Mouse (Mus musculus): ENCODE results near the gene Ttc39d. TPM values are rescaled to one million over a fixed set of nuclear protein-coding genes. Genes with fewer than 3 reads are reported as not detected.
A peak's percentile ranks its signal among the peaks of the same experiment; 100 is the strongest.
"Not testable (repeated sequence)": the region's sequence is repeated elsewhere in the genome, so short reads cannot be mapped to it uniquely, and the experiment has no call there.

Gene Ttc39d
- total RNA-seq, 2 experiments from 2014 or later: not detected

- peak; percentile 23 for DNase-seq (ENCODE audit: low spot score)
Measured at GRCm38 (mm10) chr17:80193075-80193474, 14.2 kb upstream of the Ttc39d start.

DNA sequence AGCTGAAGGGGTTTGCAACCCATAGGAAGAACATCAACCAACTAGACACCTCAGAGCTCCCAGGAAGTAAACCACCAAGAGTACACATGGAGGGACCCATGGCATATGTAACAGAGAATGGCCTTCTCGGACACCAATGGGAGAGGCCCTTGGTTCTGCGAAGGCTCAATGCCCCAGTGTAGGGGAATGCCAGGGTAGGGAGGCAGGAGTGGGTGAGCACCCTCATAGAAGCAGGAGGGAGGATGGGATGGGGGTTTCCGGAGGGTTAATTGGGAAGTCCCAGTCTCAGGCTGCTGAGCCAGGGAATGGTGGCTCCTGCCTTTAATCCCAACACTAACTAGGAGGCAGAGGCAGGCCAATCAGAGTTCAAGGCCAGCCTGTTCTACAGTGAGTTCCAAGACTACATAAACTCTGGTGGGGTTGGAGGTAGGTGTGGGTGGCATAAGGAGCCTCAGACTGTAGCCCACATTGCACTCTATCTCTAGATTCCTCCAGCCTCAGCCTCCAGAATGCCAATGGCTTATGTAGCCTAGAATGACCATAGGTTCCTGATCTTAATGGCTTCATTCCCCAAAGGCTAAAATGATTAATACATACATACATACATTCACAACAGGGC is 8.0 kb upstream of the Ttc39d start:
- DNase-seq (ENCODE audit: low spot score): no peak

- no peak for DNase-seq (ENCODE audit: low spot score)
Measured at GRCm38 (mm10) chr17:80205657-80206056, 1.6 kb upstream of the Ttc39d start.

DNA sequence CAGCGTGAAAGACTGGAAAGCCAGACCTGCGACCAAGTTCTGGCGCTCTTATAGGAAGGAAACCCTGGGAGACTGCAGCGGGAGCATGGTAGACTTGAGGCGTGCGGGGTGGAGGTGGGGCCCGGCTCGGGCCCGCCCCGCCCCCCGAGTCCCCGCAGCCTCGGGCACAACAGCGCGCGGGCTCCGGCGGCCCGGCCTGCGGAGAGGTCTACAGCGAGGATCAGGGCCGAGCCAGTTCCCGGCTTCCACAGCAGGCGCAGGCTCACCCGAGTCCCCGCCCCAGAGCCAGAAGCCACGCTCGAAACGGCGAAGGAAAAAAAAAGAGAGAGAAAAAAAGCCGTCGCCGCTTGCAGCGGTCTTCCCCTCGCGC is 974 bp upstream of the Ttc39d start:
- no peak for DNase-seq (ENCODE audit: low spot score)

- DNase-seq (ENCODE audit: low spot score): not testable (repeated sequence)
Measured at GRCm38 (mm10) chr17:80213998-80214397, 6.7 kb downstream of the Ttc39d start.

- no peak for DNase-seq (ENCODE audit: low spot score)
Measured at GRCm38 (mm10) chr17:80220131-80220530, 12.9 kb downstream of the Ttc39d start.

DNA sequence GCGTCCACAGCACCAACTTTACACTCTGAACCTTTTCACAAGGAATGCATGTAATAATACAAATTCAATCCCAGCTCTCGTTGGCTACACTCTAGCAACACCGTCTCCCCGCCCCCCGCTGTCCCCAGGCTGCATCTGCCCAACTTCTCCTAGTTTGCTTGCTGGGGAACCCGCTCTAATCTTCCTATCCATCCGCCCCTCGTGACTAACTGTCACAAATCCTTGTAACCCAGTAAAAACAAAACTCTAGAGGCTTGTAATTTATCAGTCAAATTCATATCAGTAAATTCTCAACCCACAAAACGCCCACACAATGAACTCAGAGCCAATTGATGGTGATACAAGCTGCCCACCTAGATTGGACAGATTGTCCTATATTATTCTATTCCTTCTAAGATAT is 13.9 kb downstream of the Ttc39d start:
- no peak for DNase-seq (ENCODE audit: low spot score)

DNA sequence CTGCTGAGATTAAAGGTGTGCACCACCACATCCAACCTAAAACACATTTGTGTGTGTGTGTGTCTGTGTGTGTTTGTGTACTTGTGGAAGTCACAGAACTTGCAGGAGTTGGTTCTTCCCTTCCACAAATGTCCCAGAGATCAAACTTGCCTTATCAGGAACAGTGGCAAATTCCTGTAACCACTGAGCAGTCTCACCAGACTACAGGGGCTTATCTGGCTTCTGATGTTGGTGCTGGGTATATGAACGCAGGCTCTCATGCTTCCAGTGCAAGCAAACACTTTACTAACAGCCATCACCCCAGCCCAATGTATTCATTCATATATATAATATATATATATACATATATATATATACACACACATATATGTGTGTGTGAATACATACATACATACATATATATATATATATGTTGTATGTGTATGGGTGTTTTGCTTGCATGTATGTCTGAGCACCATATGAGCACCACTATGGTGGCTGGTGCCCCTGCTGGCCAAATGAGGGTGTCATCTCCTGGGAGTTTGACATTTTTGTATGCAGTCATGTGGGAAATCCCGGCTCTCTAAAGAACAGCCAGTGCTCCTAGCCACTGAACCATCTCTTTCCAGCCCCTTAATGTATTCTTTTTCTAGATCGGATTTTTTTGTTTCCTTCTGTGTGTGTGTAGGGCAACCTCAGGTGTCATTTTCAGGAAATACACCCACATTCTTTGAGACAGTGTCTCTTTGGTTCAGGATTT is 14.8 kb downstream of the Ttc39d start:
- no peak for DNase-seq (ENCODE audit: low spot score)

DNA sequence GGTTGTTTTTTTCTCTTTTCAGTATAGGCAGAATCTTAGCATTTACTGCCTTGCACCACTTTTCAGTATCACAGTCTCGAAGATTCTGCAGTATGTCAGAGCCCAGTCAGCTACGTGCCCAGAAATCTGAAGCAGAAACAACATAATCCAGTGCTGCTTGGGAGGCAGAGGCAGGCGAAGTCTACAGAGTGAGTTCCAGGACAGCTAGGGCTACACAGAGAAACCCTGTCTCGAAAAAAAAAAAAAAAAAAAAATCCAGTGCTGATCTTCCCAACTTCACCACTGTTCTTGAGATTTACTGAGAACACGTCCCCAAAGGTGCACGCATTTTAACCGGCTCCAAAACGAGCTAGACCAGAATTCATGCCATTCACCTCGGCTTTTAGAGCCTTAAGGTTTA is 16.6 kb downstream of the Ttc39d start:
- no peak for DNase-seq (ENCODE audit: low spot score)

GRCm38 (mm10) chr17:80224326-80225116 is 17.3 kb downstream of the Ttc39d start, which contains the start of gene Gemin6:
Gemin6 (plus strand) TSS chr17:80224441.
- DNase-seq (ENCODE audit: low spot score): peak; percentile 87

DNA sequence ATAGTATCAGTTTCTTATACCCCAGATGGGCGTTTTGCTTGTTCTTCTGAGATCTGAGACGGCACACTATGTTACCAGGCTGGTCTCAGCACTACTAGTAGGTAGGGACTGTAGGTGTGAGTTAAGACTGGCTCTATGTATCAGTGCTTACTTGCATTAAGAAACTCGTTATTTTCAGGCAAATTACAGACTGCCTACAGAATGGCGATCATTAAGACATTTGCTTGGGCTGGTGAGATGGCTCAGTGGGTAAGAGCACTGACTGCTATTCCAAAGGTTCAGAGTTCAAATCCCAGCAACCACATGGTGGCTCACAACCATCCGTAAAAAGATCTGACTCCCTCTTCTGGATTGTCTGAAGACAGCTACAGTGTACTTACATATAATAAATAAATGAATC is 17.9 kb downstream of the Ttc39d start:
- DNase-seq (ENCODE audit: low spot score): not testable (repeated sequence)

DNA sequence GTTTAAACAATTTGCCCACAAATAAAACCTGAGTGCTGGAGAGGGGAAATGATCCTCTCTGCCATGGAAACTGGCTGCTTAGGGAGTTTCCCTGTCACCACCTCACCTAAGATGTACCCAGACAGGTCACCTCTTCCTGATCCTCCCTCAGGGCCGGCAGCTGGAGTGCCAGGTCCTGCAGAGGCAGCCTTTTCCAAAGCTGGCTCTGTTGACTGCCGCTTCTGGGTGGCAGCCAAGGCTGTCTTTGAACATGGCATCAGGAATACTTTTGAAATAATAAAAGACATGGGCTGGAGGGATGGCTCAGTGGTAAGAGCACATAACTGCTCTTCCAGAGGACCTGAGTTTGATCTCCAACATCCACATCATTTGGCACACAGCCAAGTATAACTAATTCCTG is 22.1 kb downstream of the Ttc39d start:
- peak; percentile 17 for DNase-seq (ENCODE audit: low spot score)

DNA sequence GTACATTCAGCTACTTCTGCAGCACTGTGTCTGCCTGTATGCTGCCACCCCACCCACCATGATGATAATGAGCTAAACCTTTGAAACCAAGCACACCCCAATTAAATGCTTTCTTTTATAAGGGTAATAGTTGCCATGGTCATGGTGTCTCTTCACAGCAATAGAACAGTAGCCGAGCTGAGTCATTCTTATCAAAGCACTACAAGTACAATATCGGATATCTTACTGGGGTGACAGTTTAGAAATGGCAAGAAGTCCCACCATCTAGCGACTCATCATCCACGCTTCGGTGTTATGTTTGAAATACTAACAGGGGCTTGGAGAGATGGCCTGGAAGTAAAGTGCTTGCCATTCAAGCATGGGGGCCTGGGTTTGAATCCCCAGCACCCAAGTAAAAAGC is 26.6 kb downstream of the Ttc39d start:
- no peak for DNase-seq (ENCODE audit: low spot score)

- no peak for DNase-seq (ENCODE audit: low spot score)
Measured at GRCm38 (mm10) chr17:80234376-80234775, 27.1 kb downstream of the Ttc39d start.

- no peak for DNase-seq (ENCODE audit: low spot score)
Measured at GRCm38 (mm10) chr17:80235477-80235876, 28.2 kb downstream of the Ttc39d start.

DNA sequence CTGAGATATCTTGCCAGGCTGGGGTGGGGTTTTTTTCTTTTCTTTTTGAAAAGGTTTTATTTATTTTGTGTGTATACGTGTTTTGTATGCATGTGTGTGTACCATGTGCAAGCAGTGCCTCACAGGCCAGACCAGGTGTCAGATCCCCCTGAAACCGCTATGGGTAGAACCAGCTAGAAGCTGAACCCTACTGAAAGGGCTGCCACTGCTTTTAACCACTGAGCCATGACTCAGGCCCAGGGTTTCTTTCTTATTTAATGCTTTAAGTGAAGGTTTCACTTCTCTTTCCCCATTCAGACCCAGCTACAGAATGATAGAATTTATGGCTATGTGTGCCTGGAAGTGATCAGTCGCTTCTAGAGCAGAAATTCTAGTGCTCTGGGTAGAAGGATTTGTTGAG is 29.5 kb downstream of the Ttc39d start:
- DNase-seq (ENCODE audit: low spot score): no peak

DNA sequence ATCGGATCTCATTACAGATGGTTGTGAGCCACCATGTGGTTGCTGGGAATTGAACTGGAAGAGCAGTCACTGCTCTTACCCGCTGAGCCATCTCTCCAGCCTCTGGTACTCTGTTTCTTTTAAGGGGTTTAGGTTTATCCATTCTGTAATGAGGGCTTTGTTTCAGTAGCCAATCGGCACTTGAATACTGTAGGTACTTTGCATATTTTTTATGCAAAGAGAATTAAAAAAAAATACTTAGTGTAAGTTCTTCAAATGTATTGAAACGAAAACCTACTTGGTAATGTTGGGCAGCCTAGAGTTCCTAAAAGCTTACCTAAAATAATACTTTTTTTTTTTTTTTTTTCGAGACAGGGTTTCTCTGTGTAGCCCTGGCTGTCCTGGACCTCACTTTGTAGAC is 30.2 kb downstream of the Ttc39d start:
- DNase-seq (ENCODE audit: low spot score): no peak

DNA sequence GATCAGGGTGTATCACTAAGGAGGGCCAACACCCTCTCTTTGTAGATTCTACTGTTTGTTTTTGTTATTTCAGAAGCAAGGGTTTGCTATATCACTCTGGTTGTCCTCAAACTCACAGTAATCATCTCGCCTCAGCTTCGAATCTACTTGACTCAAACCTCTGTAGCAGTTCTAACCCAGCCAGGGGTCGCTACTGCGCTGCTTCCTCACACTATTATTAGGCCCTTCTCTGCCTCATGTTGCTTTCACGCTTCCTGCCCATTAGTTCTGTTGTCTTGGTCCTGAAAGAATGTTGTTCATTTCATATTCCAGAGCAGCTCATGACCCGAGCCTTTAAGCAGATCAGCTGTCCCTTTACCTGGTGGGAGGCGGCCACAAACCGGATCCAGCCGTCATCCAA is 34.3 kb downstream of the Ttc39d start:
- DNase-seq (ENCODE audit: low spot score): no peak

- no peak for DNase-seq (ENCODE audit: low spot score)
Measured at GRCm38 (mm10) chr17:80243116-80243515, 35.9 kb downstream of the Ttc39d start.

GRCm38 (mm10) chr17:80252757-80253525 is 45.7 kb downstream of the Ttc39d start:
- peak; percentile 39 for DNase-seq (ENCODE audit: low spot score)

GRCm38 (mm10) chr17:80254421-80254820 is 47.2 kb downstream of the Ttc39d start:
- no peak for DNase-seq (ENCODE audit: low spot score)

- DNase-seq (ENCODE audit: low spot score): peak; percentile 92
Measured at GRCm38 (mm10) chr17:80255208-80255607, 47.9 kb downstream of the Ttc39d start.
